Mouse (Mus musculus): ENCODE data around the gene Stil.

DNA sequence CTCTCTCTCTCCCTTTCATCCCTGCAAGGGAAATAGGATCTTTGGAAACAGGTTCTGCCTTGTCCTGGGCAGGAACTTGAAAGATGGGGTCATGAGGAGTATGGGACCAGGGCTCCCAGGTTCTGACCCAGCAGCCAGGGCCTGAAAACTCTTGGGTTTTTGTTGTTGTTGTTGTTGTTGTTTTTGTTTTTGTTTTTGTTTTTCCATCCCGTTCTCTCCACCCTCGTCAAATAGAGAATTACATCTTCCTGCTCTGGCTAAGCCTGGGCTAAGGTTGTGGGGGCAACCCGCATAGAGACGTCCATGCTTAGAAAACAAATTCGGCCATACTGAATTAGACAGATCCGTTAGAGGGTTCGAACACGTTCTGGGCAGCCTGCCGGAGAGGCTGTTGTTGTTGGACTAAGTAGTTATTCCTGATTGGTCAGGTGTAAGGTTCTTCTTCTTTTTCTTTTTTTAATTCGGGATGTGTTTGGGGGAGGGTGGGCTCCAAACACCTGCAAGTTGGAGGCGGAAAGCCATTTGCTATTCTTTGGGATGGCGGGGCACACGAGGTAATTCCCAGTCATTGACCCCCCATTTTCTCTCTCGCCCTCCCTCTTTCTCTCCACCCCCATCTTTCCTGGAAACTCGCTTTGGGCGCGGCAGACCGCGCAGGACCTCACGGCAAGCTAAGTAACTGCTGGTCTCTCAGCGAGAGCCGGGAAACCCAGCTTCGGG, 59.1 kb downstream of the Stil start:
- TF ChIP-seq POLR2A (IDR thresholded peaks at IDR 0.05; ENCODE audit: borderline replicate concordance, low read depth, low read length), result no peak
- no peak for TF ChIP-seq CTCF (IDR thresholded peaks at IDR 0.05; ENCODE audit: low read depth, low read length)

Data from bone marrow macrophage, adult 2 months (primary cell).